Mouse (Mus musculus): ENCODE data around the gene Edf1.

Edf1 gene

GRCm38 (mm10) chr2:25561946-25562345 is 4.3 kb downstream of the Edf1 start:
- DNase-seq (ENCODE audit: low read depth, low spot score), result no peak

- no peak for DNase-seq (ENCODE audit: low read depth, low spot score)
Measured at GRCm38 (mm10) chr2:25565741-25566140, 8.1 kb downstream of the Edf1 start.

GRCm38 (mm10) chr2:25566558-25566957 is 8.9 kb downstream of the Edf1 start:
- no peak for DNase-seq (ENCODE audit: low read depth, low spot score)

GRCm38 (mm10) chr2:25568473-25569019 is 10.9 kb downstream of the Edf1 start:
- DNase-seq (ENCODE audit: low read depth, low spot score), result no peak

- DNase-seq (ENCODE audit: low read depth, low spot score), result no peak
Measured at GRCm38 (mm10) chr2:25569323-25569722, 11.7 kb downstream of the Edf1 start.

- no peak for DNase-seq (ENCODE audit: low read depth, low spot score)
Measured at GRCm38 (mm10) chr2:25571221-25571620, 13.6 kb downstream of the Edf1 start.

GRCm38 (mm10) chr2:25573068-25573467 is 15.4 kb downstream of the Edf1 start:
- no peak for DNase-seq (ENCODE audit: low read depth, low spot score)

- no peak for DNase-seq (ENCODE audit: low read depth, low spot score)
Measured at GRCm38 (mm10) chr2:25574136-25574535, 16.5 kb downstream of the Edf1 start.

- DNase-seq (ENCODE audit: low read depth, low spot score), result peak; percentile 95
Measured at GRCm38 (mm10) chr2:25574579-25575431, 17.2 kb downstream of the Edf1 start, which contains the start of the genes Mamdc4 and Phpt1. Mamdc4 (minus strand) TSS chr2:25574845. Phpt1 (minus strand) TSS chr2:25575224.

- DNase-seq (ENCODE audit: low read depth, low spot score), result no peak
Measured at GRCm38 (mm10) chr2:25575432-25576027, 17.9 kb downstream of the Edf1 start.

GRCm38 (mm10) chr2:25576028-25576850 is 18.6 kb downstream of the Edf1 start:
- no peak for DNase-seq (ENCODE audit: low read depth, low spot score)

- DNase-seq (ENCODE audit: low read depth, low spot score), result no peak
Measured at GRCm38 (mm10) chr2:25576965-25577891, 19.6 kb downstream of the Edf1 start.

- DNase-seq (ENCODE audit: low read depth, low spot score), result no peak
Measured at GRCm38 (mm10) chr2:25577951-25578795, 20.5 kb downstream of the Edf1 start.

GRCm38 (mm10) chr2:25578796-25579736 is 21.4 kb downstream of the Edf1 start:
- DNase-seq (ENCODE audit: low read depth, low spot score), result no peak

- DNase-seq (ENCODE audit: low read depth, low spot score), result no peak
Measured at GRCm38 (mm10) chr2:25579737-25580460, 22.3 kb downstream of the Edf1 start.

- no peak for DNase-seq (ENCODE audit: low read depth, low spot score)
Measured at GRCm38 (mm10) chr2:25580621-25581101, 23.0 kb downstream of the Edf1 start.

GRCm38 (mm10) chr2:25581294-25581864 is 23.7 kb downstream of the Edf1 start, which contains the start of gene Ajm1:
Ajm1 (minus strand) TSS chr2:25581757.
- peak; percentile 56 for DNase-seq (ENCODE audit: low read depth, low spot score)

All from embryo, embryonic 11.5 days (tissue).